Mouse (Mus musculus) cortical plate, adult 2 months (tissue): ENCODE measurements around the gene Htr3b.

ENCODE experiments used
- CTCF ChIP-seq: fragments of 200-500 bp; IDR thresholded peaks from 2 replicates; pipeline ENCODE4 v1.5.1; 2011; ENCODE audit warnings: mild to moderate bottlenecking, control low read depth, low read length; ENCODE audit not compliant: insufficient read depth; ENCODE audit errors: extremely low read depth
- POLR2A ChIP-seq: fragments of 200-500 bp; IDR thresholded peaks from 2 replicates; pipeline ENCODE4 v1.6.1; 2011; ENCODE audit warnings: mild to moderate bottlenecking, low read length, control low read depth; ENCODE audit not compliant: insufficient read depth; ENCODE audit errors: extremely low read depth

DNA sequence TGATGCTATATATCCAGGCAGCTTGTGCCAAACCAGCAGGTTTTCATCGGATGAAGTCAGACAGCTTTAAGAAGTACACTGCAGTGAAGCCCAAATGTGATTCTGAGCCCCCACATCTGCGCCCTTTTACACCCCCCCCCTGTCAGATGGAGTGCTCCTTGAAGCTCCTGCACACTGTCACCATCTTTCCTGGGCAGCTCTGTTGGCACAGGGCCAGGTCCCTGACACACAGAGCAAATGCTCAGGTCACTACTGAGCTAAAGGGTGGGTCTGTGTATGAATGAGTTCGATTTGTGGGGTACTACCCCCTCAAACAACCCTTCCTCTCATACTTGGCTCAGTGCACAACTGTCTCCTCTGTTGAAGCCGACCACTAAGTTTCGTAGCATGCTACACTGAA lies 35.4 kb downstream of the Htr3b start:
- TF ChIP-seq CTCF (no peak), POLR2A (no peak)
